Mouse (Mus musculus) MEL (cell line): ENCODE results near the gene Top2a. TPM values are rescaled to one million over a fixed set of nuclear protein-coding genes. Genes with fewer than 3 reads are reported as not detected.
A peak's percentile ranks its signal among the peaks of the same experiment; 100 is the strongest.

Source experiments
- DNase-seq: peaks from one replicate; pipeline ENCODE4 v3.0.0; 2011; ENCODE audit warnings: low read depth, low spot score
- H3K27ac ChIP-seq: 2 replicates; pipeline ENCODE4 v1.5.1; 2012; ENCODE audit warnings: low read depth, mild to moderate bottlenecking, control low read depth, low read length, moderate library complexity; ENCODE audit not compliant: control insufficient read depth
- H3K27me3 ChIP-seq, 2 experiments: fragments of 150-350 bp in 1 of 2; sonication (generic) in 1 of 2; 2 replicates each; pipeline ENCODE4 v1.6.1; 2012; ENCODE audit warnings: low read length in 2 of 2, mild to moderate bottlenecking in 2 of 2, improper control_type of control experiment in 1 of 2, moderate library complexity in 1 of 2; ENCODE audit not compliant: insufficient read depth in 2 of 2, control insufficient read depth in 1 of 2
- H3K36me3 ChIP-seq, 2 experiments: 2 replicates each; pipeline ENCODE4 v1.6.1; 2012 to 2014; ENCODE audit warnings: low read length in 2 of 2, improper control_type of control experiment in 1 of 2, inconsistent platforms in 1 of 2, mild to moderate bottlenecking in 1 of 2; ENCODE audit not compliant: insufficient read depth in 2 of 2, control insufficient read depth in 1 of 2
- H3K4me1 ChIP-seq, 2 experiments: fragments of 150-350 bp in 1 of 2; sonication (generic) in 1 of 2; 2 replicates each; pipeline ENCODE4 v1.6.1; 2012; ENCODE audit warnings: low read length in 2 of 2, improper control_type of control experiment in 1 of 2, mild to moderate bottlenecking in 1 of 2; ENCODE audit not compliant: insufficient read depth in 2 of 2, control insufficient read depth in 1 of 2
- H3K4me3 ChIP-seq, 2 experiments: fragments of 150-350 bp in 1 of 2; sonication (generic) in 1 of 2; 2 replicates each; pipeline ENCODE4 v1.5.1; 2012; ENCODE audit warnings: low read depth in 2 of 2, low read length in 2 of 2, mild to moderate bottlenecking in 2 of 2, moderate library complexity in 2 of 2, control low read depth in 1 of 2, improper control_type of control experiment in 1 of 2; ENCODE audit not compliant: control insufficient read depth in 1 of 2, insufficient read depth in 1 of 2
- H3K79me2 ChIP-seq: 2 replicates; pipeline ENCODE4 v1.6.1; 2012; ENCODE audit warnings: mild to moderate bottlenecking, low read length, moderate library complexity; ENCODE audit not compliant: control insufficient read depth, poor library complexity, insufficient read depth
- H3K9ac ChIP-seq: 2 replicates; pipeline ENCODE4 v1.6.1; 2012; ENCODE audit warnings: low read depth, mild to moderate bottlenecking, control low read depth, low read length, moderate library complexity; ENCODE audit not compliant: control insufficient read depth, poor library complexity, severe bottlenecking
- H3K9me3 ChIP-seq: fragments of 150-350 bp; sonication (generic); replicated peaks from 2 replicates; pipeline ENCODE4 v1.6.1; 2012; ENCODE audit warnings: mild to moderate bottlenecking, low read length, improper control_type of control experiment, moderate library complexity; ENCODE audit not compliant: insufficient read depth
- ELF1 ChIP-seq: IDR thresholded peaks from 2 replicates; pipeline ENCODE4 v1.6.1; 2014; ENCODE audit warnings: low read depth, mild to moderate bottlenecking, inconsistent platforms, low read length, improper control_type of control experiment, moderate library complexity
- EP300 ChIP-seq, 2 experiments: IDR thresholded peaks; 2 replicates each; pipeline ENCODE4 v1.6.1; 2011; ENCODE audit warnings: improper control_type of control experiment in 2 of 2, low read length in 2 of 2, low read depth in 1 of 2, mild to moderate bottlenecking in 1 of 2
- HCFC1 ChIP-seq: IDR thresholded peaks from 2 replicates; pipeline ENCODE4 v1.6.1; 2012; ENCODE audit warnings: low read depth, mild to moderate bottlenecking, inconsistent platforms, low read length, improper control_type of control experiment, moderate library complexity
- JUND ChIP-seq: IDR thresholded peaks from 2 replicates; pipeline ENCODE4 v1.6.1; 2011; ENCODE audit warnings: low read depth, mild to moderate bottlenecking, improper control_type of control experiment, low read length
- KAT2A ChIP-seq: conservative IDR thresholded peaks from 2 replicates; pipeline ENCODE4 v1.6.1; 2012; ENCODE audit warnings: low read depth, low read length, improper control_type of control experiment, inconsistent platforms
- MAX ChIP-seq: IDR thresholded peaks from 2 replicates; pipeline ENCODE4 v1.6.1; 2011; ENCODE audit warnings: low read length, improper control_type of control experiment
- MAZ ChIP-seq: IDR thresholded peaks from 2 replicates; pipeline ENCODE4 v1.6.1; 2012; ENCODE audit warnings: low read depth, mild to moderate bottlenecking, inconsistent platforms, low read length, improper control_type of control experiment
- MXI1 ChIP-seq: IDR thresholded peaks from 2 replicates; pipeline ENCODE4 v1.6.1; 2011; ENCODE audit warnings: mild to moderate bottlenecking, low read depth, low read length, improper control_type of control experiment
- MYC ChIP-seq: IDR thresholded peaks from 2 replicates; pipeline ENCODE4 v1.6.1; 2011; ENCODE audit warnings: low read depth, mild to moderate bottlenecking, low read length, improper control_type of control experiment, moderate library complexity
- NELFE ChIP-seq: IDR thresholded peaks from 2 replicates; pipeline ENCODE4 v1.6.1; 2011; ENCODE audit warnings: low read depth, low read length, improper control_type of control experiment
- POLR2A ChIP-seq, 2 experiments: IDR thresholded peaks; 2 replicates each; pipeline ENCODE4 v1.6.1; 2011 to 2012; ENCODE audit warnings: low read length in 2 of 2, mild to moderate bottlenecking in 2 of 2, control low read depth in 1 of 2, improper control_type of control experiment in 1 of 2, low read depth in 1 of 2, moderate library complexity in 1 of 2; ENCODE audit not compliant: control insufficient read depth in 1 of 2, insufficient read depth in 1 of 2, poor library complexity in 1 of 2
- POLR2AphosphoS2 ChIP-seq: IDR thresholded peaks from 2 replicates; pipeline ENCODE4 v1.6.1; 2011; ENCODE audit warnings: low read length, improper control_type of control experiment
- POLR2AphosphoS5 ChIP-seq: IDR thresholded peaks from 2 replicates; pipeline ENCODE4 v1.6.1; 2012; ENCODE audit warnings: low read depth, borderline replicate concordance, mild to moderate bottlenecking, inconsistent platforms, low read length, moderate library complexity, mixed read lengths
- RAD21 ChIP-seq: IDR thresholded peaks from 2 replicates; pipeline ENCODE4 v1.6.1; 2011; ENCODE audit warnings: mild to moderate bottlenecking, low read depth, low read length, improper control_type of control experiment
- SIN3A ChIP-seq: IDR thresholded peaks from 2 replicates; pipeline ENCODE4 v1.6.1; 2012; ENCODE audit warnings: low read length, improper control_type of control experiment, inconsistent platforms
- TBP ChIP-seq: IDR thresholded peaks from 2 replicates; pipeline ENCODE4 v1.8.0; 2011; ENCODE audit warnings: low read depth, low read length, improper control_type of control experiment
- TCF12 ChIP-seq: IDR thresholded peaks from 2 replicates; pipeline ENCODE4 v1.6.1; 2014; ENCODE audit warnings: low read depth, mild to moderate bottlenecking, inconsistent platforms, low read length, improper control_type of control experiment, moderate library complexity
- USF1 ChIP-seq: IDR thresholded peaks from 2 replicates; pipeline ENCODE4 v1.6.1; 2014; ENCODE audit warnings: low read depth, mild to moderate bottlenecking, inconsistent platforms, low read length, improper control_type of control experiment, moderate library complexity
- polyA plus RNA-seq, 2 experiments: library from polyadenylated mRNA; stranded (reverse) in 1 of 2; unstranded in 1 of 2; fragments of >175 nt in 1 of 2; fragments of >200 nt in 1 of 2; gene quantifications; 2 replicates each; pipeline versions ENCODE4 v1.2.1 to v1.2.4; 2012; ENCODE audit warnings: low replicate concordance in 2 of 2, low read depth in 1 of 2; ENCODE audit not compliant: insufficient read length in 2 of 2, insufficient read depth in 1 of 2, missing spikeins in 1 of 2
- total RNA-seq: library from RNA; depleted of rRNA; stranded (reverse); fragments of 300-350 nt; gene quantifications from 2 replicates; pipeline ENCODE4 v1.2.3, GENCODE M21; 2012

Gene Top2a
- total and polyA plus RNA-seq, 3 experiments, result 395 to 643 (median 443) TPM

DNA sequence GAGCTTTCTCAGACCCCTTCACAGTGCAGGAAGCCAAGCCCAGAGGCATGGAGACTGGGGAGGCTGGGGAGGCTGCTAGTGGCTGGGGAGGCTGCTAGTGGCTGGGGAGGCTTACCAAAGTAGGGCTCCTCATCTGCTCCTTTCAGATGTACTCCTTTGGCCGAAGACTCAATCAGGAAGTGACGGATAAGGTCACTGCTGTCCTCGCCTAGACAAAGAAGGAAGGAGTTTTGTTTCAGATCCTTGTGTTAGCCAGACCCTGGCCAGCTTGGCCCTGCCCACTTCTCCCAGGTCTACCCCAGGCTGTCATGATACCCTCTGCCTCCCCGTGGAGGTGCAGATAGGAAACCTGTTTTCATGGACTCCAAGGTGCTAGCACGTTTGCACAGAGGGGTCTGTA, 49.8 kb upstream of the Top2a start:
- Histone ChIP-seq H3K27me3 (peaks cover 7 to 8% of the 10 kb centered on the region in 2 experiments), H3K4me1 (peaks cover 0 to 4% of the 10 kb centered on the region in 2 experiments; a peak in 1 of 4 replicates), H3K79me2 (no peaks in the 10 kb centered on the region), H3K9me3 (no peaks in the 10 kb centered on the region), H3K4me3 (no peak overlapping the region), H3K9ac (no peak overlapping the region), H3K27ac (no peak overlapping the region), H3K36me3 (peaks cover 0 to 1% of the 10 kb centered on the region in 2 experiments; a peak in 1 of 4 replicates)
- TF ChIP-seq TBP (no peak), KAT2A (no peak)
- DNase-seq, result no peak

DNA sequence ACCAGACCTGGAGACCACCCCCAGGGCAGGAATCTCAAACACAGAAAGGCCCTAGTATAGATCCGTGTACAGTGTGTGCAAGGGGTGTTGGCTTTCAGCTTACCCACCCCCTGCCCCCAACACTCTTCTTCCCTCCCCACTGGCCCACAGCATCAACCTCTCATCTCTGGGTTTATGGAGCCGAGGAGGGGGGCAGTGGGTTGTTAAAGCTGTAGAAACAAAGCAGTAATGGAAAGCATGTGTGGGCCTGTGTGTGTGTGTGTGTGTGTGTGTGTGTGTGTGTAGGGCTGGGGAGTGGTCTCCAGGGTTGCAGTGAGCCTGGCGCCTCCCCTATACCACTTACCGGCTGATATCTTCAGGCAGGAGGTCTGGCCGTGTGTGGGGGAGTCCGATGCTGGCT, 47.9 kb upstream of the Top2a start:
- Histone ChIP-seq H3K79me2 (no peaks in the 10 kb centered on the region), H3K9ac (no peak overlapping the region), H3K36me3 (peaks cover 0 to 2% of the 10 kb centered on the region in 2 experiments; a peak in 1 of 4 replicates), H3K9me3 (no peaks in the 10 kb centered on the region), H3K27me3 (peaks cover under 1 to 5% of the 10 kb centered on the region in 2 experiments), H3K27ac (no peak overlapping the region), H3K4me1 (peaks cover 0 to 13% of the 10 kb centered on the region in 2 experiments; a peak in 2 of 4 replicates), H3K4me3 (no peak overlapping the region)
- no peak for TF ChIP-seq POLR2AphosphoS5
- DNase-seq, result no peak

DNA sequence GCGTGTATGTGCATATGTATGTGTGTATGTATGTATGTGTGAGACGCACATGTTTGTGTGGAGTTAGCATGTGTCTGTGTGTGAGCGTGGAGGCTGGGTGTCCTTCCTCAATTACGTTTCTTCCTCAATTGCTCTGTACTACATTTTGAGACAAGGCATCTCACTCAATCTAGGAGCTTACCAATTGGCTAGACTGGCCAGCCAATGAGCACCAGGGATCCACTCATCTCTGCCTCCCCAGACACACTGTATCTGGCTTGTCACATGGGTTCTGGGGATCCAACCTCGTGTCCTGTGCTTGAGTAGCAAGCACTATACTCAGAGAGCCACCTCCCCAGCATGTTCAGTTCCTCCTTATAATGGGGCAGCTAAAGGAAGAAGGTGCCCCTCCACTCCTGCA, 44.5 kb upstream of the Top2a start:
- no peaks in the 10 kb centered on the region for H3K79me2 ChIP-seq
- no peak overlapping the region for H3K27ac ChIP-seq
- no peak overlapping the region for H3K9ac ChIP-seq
- H3K36me3 ChIP-seq, result peaks cover 0 to 7% of the 10 kb centered on the region in 2 experiments; a peak in 1 of 4 replicates
- peaks cover 2 to 22% of the 10 kb centered on the region in 2 experiments; a peak in 3 of 4 replicates for H3K4me1 ChIP-seq
- DNase-seq, result peak; percentile 95
- H3K27me3 ChIP-seq, result no peaks in the 10 kb centered on the region; a peak in 2 of 4 replicates
- no peak overlapping the region for H3K4me3 ChIP-seq
- TF ChIP-seq RAD21 (no peak), MXI1 (peak; percentile 71), POLR2A (IDR thresholded peaks at IDR 0.05; ENCODE audit: control insufficient read depth in 1 of 2, insufficient read depth in 1 of 2, low read depth in 1 of 2, low read length in 2 of 2, poor library complexity in 1 of 2) (peak in 1 of 2 experiments; percentile 71; a peak in 3 of 4 replicates), NELFE (peak; percentile 44), JUND (0 out of 2 replicates have a peak, but pooled peaks have one; percentile 37), POLR2AphosphoS2 (no peak), ELF1 (no peak), USF1 (peak; percentile 77), MYC (peak; percentile 97), SIN3A (peak; percentile 48; the same call in 1 of the 2 replicates), POLR2AphosphoS5 (no peak), TCF12 (no peak), TBP (peak; percentile 83), MAZ (0 out of 2 replicates have a peak, but pooled peaks have one; percentile 36), EP300 (IDR thresholded peaks at IDR 0.05; ENCODE audit: low read depth in 1 of 2, low read length in 2 of 2) (peak; percentile 18 to 38; a peak in 1 of 4 replicates), HCFC1 (peak; percentile 46; the same call in 1 of the 2 replicates), MAX (peak; percentile 94)
- H3K9me3 ChIP-seq, result no peaks in the 10 kb centered on the region
